In genomic region chr1:184677641-184678040, GRCm38 (mm10) we compare ENCODE assay signal across 18 mouse cellular contexts.
"Had no signal": no experiment of that assay in that cellular context is flagged by ENCODE, and none has a peak within 500 bp of the region (broad histone marks: within the 10 kb centered on the region; RNA-seq: fewer than 3 reads in every experiment).

No protein-coding gene starts in this region.

- H3K4me2 ChIP-seq: kidney, embryonic 15.5 days; liver, embryonic 13.5 days; midbrain, embryonic 12.5 days; midbrain, embryonic 15.5 days; neural tube, embryonic 12.5 days; neural tube, embryonic 15.5 days had no signal

- H3K4me3 ChIP-seq: kidney, embryonic 15.5 days; left cerebral cortex, adult 2 months; liver, embryonic 13.5 days; midbrain, embryonic 12.5 days; midbrain, embryonic 15.5 days; neural tube, embryonic 12.5 days; neural tube, embryonic 15.5 days had no signal

- H3K9me3 ChIP-seq: kidney, embryonic 15.5 days; liver, embryonic 13.5 days; midbrain, embryonic 12.5 days; midbrain, embryonic 15.5 days; neural tube, embryonic 12.5 days; neural tube, embryonic 15.5 days had no signal

- H3K27ac ChIP-seq: kidney, embryonic 15.5 days; left cerebral cortex, adult 2 months; liver, embryonic 13.5 days; midbrain, embryonic 12.5 days; midbrain, embryonic 15.5 days; neural tube, embryonic 12.5 days; neural tube, embryonic 15.5 days had no signal

- DNase-seq: kidney, postnatal 10 days; kidney, postnatal 36 days; layer of hippocampus, postnatal 36 days; liver, embryonic 13.5 days; lung, adult 2 months; lung, postnatal 14 days; lung, postnatal 4 days; right cerebral cortex, adult 18-20 months; right cerebral cortex, postnatal 14 days; right cerebral cortex, postnatal 4 days; thymus, adult 18-20 months; thymus, postnatal 36 days had no signal

- H3K9ac ChIP-seq: kidney, embryonic 15.5 days; liver, embryonic 13.5 days; midbrain, embryonic 12.5 days; midbrain, embryonic 15.5 days; neural tube, embryonic 12.5 days; neural tube, embryonic 15.5 days had no signal

- H3K27me3 ChIP-seq: midbrain, embryonic 12.5 days; midbrain, embryonic 15.5 days; neural tube, embryonic 12.5 days; neural tube, embryonic 15.5 days had no signal

- H3K4me1 ChIP-seq: midbrain, embryonic 12.5 days; midbrain, embryonic 15.5 days; neural tube, embryonic 12.5 days; neural tube, embryonic 15.5 days had no signal

- ATAC-seq: midbrain, embryonic 15.5 days had no signal

- H3K36me3 ChIP-seq: kidney, embryonic 15.5 days; liver, embryonic 13.5 days; midbrain, embryonic 12.5 days; midbrain, embryonic 15.5 days; neural tube, embryonic 12.5 days; neural tube, embryonic 15.5 days had no signal
